Mouse (Mus musculus) limb, embryonic 12.5 days (tissue): ENCODE measurements around the gene Crtc2. TPM values are rescaled to one million over a fixed set of nuclear protein-coding genes. Genes with fewer than 3 reads are reported as not detected.
A peak's percentile ranks its signal among the peaks of the same experiment; 100 is the strongest.

Experiments
- ATAC-seq: fragments of 200-750 bp; cut with Nextera tagmentation; 2 replicates; pipeline ENCODE4 v1.8.0; 2017; ENCODE audit warnings: low read depth, moderate TSS enrichment; ENCODE audit not compliant: insufficient number of reproducible peaks, insufficient read depth, low FRiP score, low TSS enrichment
- H3K27ac ChIP-seq: fragments of 300-500 bp; sonication (generic); 2 replicates; pipeline ENCODE4 v1.5.1; 2016; ENCODE audit warnings: mild to moderate bottlenecking, moderate library complexity
- H3K27me3 ChIP-seq: fragments of 300-500 bp; sonication (generic); 2 replicates; pipeline ENCODE4 v1.6.1; 2016; ENCODE audit warnings: mild to moderate bottlenecking, moderate library complexity
- H3K36me3 ChIP-seq: fragments of 300-500 bp; sonication (generic); 2 replicates; pipeline ENCODE4 v1.6.1; 2016; ENCODE audit warnings: mild to moderate bottlenecking, moderate library complexity
- H3K4me1 ChIP-seq: fragments of 300-500 bp; sonication (generic); replicated peaks from 2 replicates; pipeline ENCODE4 v1.6.1; 2016
- H3K4me2 ChIP-seq: fragments of 300-500 bp; sonication (generic); 2 replicates; pipeline ENCODE4 v1.6.1; 2016; ENCODE audit warnings: mild to moderate bottlenecking, moderate library complexity
- H3K4me3 ChIP-seq: fragments of 300-500 bp; sonication (generic); replicated peaks from 2 replicates; pipeline ENCODE4 v1.5.1; 2016; ENCODE audit warnings: mild to moderate bottlenecking
- H3K9ac ChIP-seq: fragments of 300-500 bp; sonication (generic); replicated peaks from 2 replicates; pipeline ENCODE4 v1.6.1; 2016; ENCODE audit warnings: mild to moderate bottlenecking, moderate library complexity
- H3K9me3 ChIP-seq: fragments of 300-500 bp; sonication (generic); 2 replicates; pipeline ENCODE4 v1.6.1; 2016; ENCODE audit warnings: mild to moderate bottlenecking, moderate library complexity
- WGBS: fragments of 180-500 bp; shearing (Covaris S2); methylation state at CpG from one replicate; pipeline ENCODE4 v1.1.7; 2016; 5-methylcytosine and 5-hydroxymethylcytosine counted together
- microRNA-seq: library from miRNA; unstranded; fragments of <30 nt; microRNA quantifications from one replicate; pipeline ENCODE4, GENCODE M21; 2017
- polyA plus RNA-seq: library from polyadenylated mRNA; unstranded; fragments of >200 nt; fragmentation: Nextera tagmentation; extraction: Ambion mirVana; gene quantifications from 2 replicates; pipeline ENCODE4 v1.2.1, GENCODE M21; 2016

Crtc2 gene
- polyA plus RNA-seq, 1 experiment from 2014 or later, result 18.6 TPM

GRCm38 (mm10) chr3:90291982-90292344, 38.0 kb downstream of the Crtc2 start:
- ATAC-seq, result no peak

GRCm38 (mm10) chr3:90292345-90293275, 38.6 kb downstream of the Crtc2 start, which contains the start of gene Gatad2b:
Gene Gatad2b, plus strand, starts transcription at chr3:90293178.
- peak within 1 kb of the TSS; percentile 70 for H3K4me2 ChIP-seq
- under 1% methylated on average over 40 of the region's 47 CpGs for WGBS
- H3K36me3 ChIP-seq, result peaks cover 6% of the 10 kb centered on the region; the same call in 1 of the 2 replicates

More at GRCm38 (mm10) chr3:90291982-90292344, 38.0 kb downstream of the Crtc2 start:
- 42% methylated on average over 2 of the region's 2 CpGs for WGBS
- peak overlapping the region; percentile 94 for H3K27ac ChIP-seq
- peak overlapping the region; percentile 63 for H3K4me2 ChIP-seq
- peaks cover 12% of the 10 kb centered on the region for H3K4me1 ChIP-seq
- H3K9ac ChIP-seq, result peak overlapping the region; percentile 68
- H3K36me3 ChIP-seq, result peaks cover 6% of the 10 kb centered on the region; the same call in 1 of the 2 replicates
- peak overlapping the region; percentile 88 for H3K4me3 ChIP-seq
- H3K27me3 ChIP-seq, result no peaks in the 10 kb centered on the region
- H3K9me3 ChIP-seq, result no peaks in the 10 kb centered on the region

GRCm38 (mm10) chr3:90293352-90294063, 39.5 kb downstream of the Crtc2 start:
- H3K4me3 ChIP-seq, result peak overlapping the region; percentile 88
- peaks cover 6% of the 10 kb centered on the region; the same call in 1 of the 2 replicates for H3K36me3 ChIP-seq
- no peaks in the 10 kb centered on the region for H3K9me3 ChIP-seq
- peak overlapping the region; percentile 99 for H3K27ac ChIP-seq
- peaks cover 12% of the 10 kb centered on the region for H3K4me1 ChIP-seq
- no peaks in the 10 kb centered on the region for H3K27me3 ChIP-seq
- H3K4me2 ChIP-seq, result peak overlapping the region; percentile 70
- H3K9ac ChIP-seq, result peak overlapping the region; percentile 94
- ATAC-seq, result no peak; the same call in 1 of the 2 replicates
- under 1% methylated on average over 34 of the region's 68 CpGs for WGBS

More at GRCm38 (mm10) chr3:90292345-90293275, 38.6 kb downstream of the Crtc2 start, which contains the start of gene Gatad2b:
- H3K9ac ChIP-seq, result peak within 1 kb of the TSS; percentile 94
- H3K4me1 ChIP-seq, result peaks cover 12% of the 10 kb centered on the region
- no peaks in the 10 kb centered on the region for H3K27me3 ChIP-seq
- peak within 1 kb of the TSS; percentile 99 for H3K27ac ChIP-seq
- peak; percentile 100 for ATAC-seq
- H3K4me3 ChIP-seq, result peak within 1 kb of the TSS; percentile 88
- no peaks in the 10 kb centered on the region for H3K9me3 ChIP-seq

- peak overlapping the region; percentile 88 for H3K4me3 ChIP-seq
- peaks cover 6% of the 10 kb centered on the region; the same call in 1 of the 2 replicates for H3K36me3 ChIP-seq
- no peaks in the 10 kb centered on the region for H3K9me3 ChIP-seq
- ATAC-seq, result no peak
- H3K27me3 ChIP-seq, result no peaks in the 10 kb centered on the region
- H3K9ac ChIP-seq, result peak overlapping the region; percentile 94
- peaks cover 12% of the 10 kb centered on the region for H3K4me1 ChIP-seq
- peak overlapping the region; percentile 70 for H3K4me2 ChIP-seq
- H3K27ac ChIP-seq, result peak overlapping the region; percentile 99
- 1% methylated on average over 11 of the region's 11 CpGs for WGBS
Measured at GRCm38 (mm10) chr3:90294064-90294440, 40.1 kb downstream of the Crtc2 start.

GRCm38 (mm10) chr3:90294651-90295050, 40.7 kb downstream of the Crtc2 start:
- H3K27ac ChIP-seq, result no peak overlapping the region
- H3K9ac ChIP-seq, result peak overlapping the region; percentile 94
- WGBS, result 77% methylated on average over 2 of the region's 2 CpGs
- no peak for ATAC-seq
- H3K4me1 ChIP-seq, result peaks cover 12% of the 10 kb centered on the region
- H3K36me3 ChIP-seq, result peaks cover 6% of the 10 kb centered on the region; the same call in 1 of the 2 replicates
- H3K27me3 ChIP-seq, result no peaks in the 10 kb centered on the region
- peak overlapping the region; percentile 70 for H3K4me2 ChIP-seq
- H3K4me3 ChIP-seq, result peak overlapping the region; percentile 88
- H3K9me3 ChIP-seq, result no peaks in the 10 kb centered on the region

- Histone ChIP-seq H3K27ac (no peak overlapping the region), H3K9me3 (no peaks in the 10 kb centered on the region), H3K4me3 (no peak overlapping the region), H3K9ac (no peak overlapping the region), H3K27me3 (no peaks in the 10 kb centered on the region), H3K4me2 (no peak overlapping the region), H3K4me1 (peaks cover 5% of the 10 kb centered on the region; the same call in 1 of the 2 replicates), H3K36me3 (0 out of 2 replicates have a peak, but pooled peaks cover 7% of the 10 kb centered on the region)
- no peak for ATAC-seq
- WGBS, result 81% methylated on average over 3 of the region's 3 CpGs
Measured at GRCm38 (mm10) chr3:90305801-90306200, 51.8 kb downstream of the Crtc2 start.

- no peak for ATAC-seq
- Histone ChIP-seq H3K27ac (no peak overlapping the region), H3K9ac (no peak overlapping the region), H3K4me2 (no peak overlapping the region), H3K4me3 (no peak overlapping the region), H3K36me3 (peaks cover 11% of the 10 kb centered on the region; the same call in 1 of the 2 replicates), H3K4me1 (peaks cover 5% of the 10 kb centered on the region; the same call in 1 of the 2 replicates), H3K27me3 (no peaks in the 10 kb centered on the region), H3K9me3 (no peaks in the 10 kb centered on the region)
Measured at GRCm38 (mm10) chr3:90309589-90309988, 55.6 kb downstream of the Crtc2 start.

- H3K9me3 ChIP-seq, result no peaks in the 10 kb centered on the region
- H3K4me2 ChIP-seq, result no peak overlapping the region
- H3K4me3 ChIP-seq, result no peak overlapping the region
- no peak for ATAC-seq
- no peaks in the 10 kb centered on the region for H3K27me3 ChIP-seq
- H3K36me3 ChIP-seq, result peaks cover 5% of the 10 kb centered on the region; the same call in 1 of the 2 replicates
- H3K4me1 ChIP-seq, result no peaks in the 10 kb centered on the region
- H3K27ac ChIP-seq, result no peak overlapping the region
- no peak overlapping the region for H3K9ac ChIP-seq
Measured at GRCm38 (mm10) chr3:90313367-90313766, 59.4 kb downstream of the Crtc2 start.

Small RNAs within 50 kb of the gene (microRNA-seq; reads per million reads assigned to microRNA genes)
- not detected for gene Mir7012

Other genes starting within 250 kb of the Crtc2 start
- gene 4933434E20Rik, start 202.5 kb upstream of the Crtc2 start, polyA plus RNA-seq, result 143 and 166 TPM in 2 replicates
- gene Ubap2l, start 201.5 kb upstream of the Crtc2 start, polyA plus RNA-seq, result 191 and 212 TPM in 2 replicates
- gene Tpm3, start 181.5 kb upstream of the Crtc2 start, polyA plus RNA-seq, result 516 and 518 TPM in 2 replicates
- 0.44 and 0.50 TPM in 2 replicates for gene Nup210l, start 150.0 kb upstream of the Crtc2 start, polyA plus RNA-seq
- 1,443 and 1,486 TPM in 2 replicates for gene Rps27, start 40.5 kb upstream of the Crtc2 start, polyA plus RNA-seq
- gene Rab13, start 40.5 kb upstream of the Crtc2 start, polyA plus RNA-seq, result 28.2 and 29.8 TPM in 2 replicates
- gene Jtb, start 22.6 kb upstream of the Crtc2 start, polyA plus RNA-seq, result 86.2 and 88.6 TPM in 2 replicates
- 11.7 and 12.9 TPM in 2 replicates for gene Creb3l4, start 10.7 kb upstream of the Crtc2 start, polyA plus RNA-seq
- 56.8 and 62.0 TPM in 2 replicates for gene Slc39a1, start 6.0 kb upstream of the Crtc2 start, polyA plus RNA-seq
- 5.7 and 5.9 TPM in 2 replicates for gene Dennd4b, start 11.0 kb downstream of the Crtc2 start, polyA plus RNA-seq
- gene Gatad2b, start 39.0 kb downstream of the Crtc2 start, polyA plus RNA-seq, result 17.7 and 19.5 TPM in 2 replicates
- gene Slc27a3, start 135.8 kb downstream of the Crtc2 start, polyA plus RNA-seq, result 43.6 and 43.8 TPM in 2 replicates
- gene Ints3, start 179.5 kb downstream of the Crtc2 start, polyA plus RNA-seq, result 43.4 and 44.5 TPM in 2 replicates
- 2.7 and 3.8 TPM in 2 replicates for gene Npr1, start 211.7 kb downstream of the Crtc2 start, polyA plus RNA-seq
- 329 and 362 TPM in 2 replicates for gene Ilf2, start 222.0 kb downstream of the Crtc2 start, polyA plus RNA-seq
- 66.2 and 71.3 TPM in 2 replicates for gene Snapin, start 236.9 kb downstream of the Crtc2 start, polyA plus RNA-seq